Mouse (Mus musculus): ENCODE measurements around the gene Atoh8. TPM values are rescaled to one million over a fixed set of nuclear protein-coding genes. Genes with fewer than 3 reads are reported as not detected.
A peak's percentile ranks its signal among the peaks of the same experiment; 100 is the strongest.

Gene Atoh8
- total and polyA plus RNA-seq, 3 experiments, result 0.23 to 5.0 (median 1.6) TPM

GRCm38 (mm10) chr6:72158966-72159764 lies 76.2 kb downstream of the Atoh8 start:
- H3K36me3 ChIP-seq (replicated peaks in 1 of 2; ENCODE audit: control insufficient read depth in 1 of 2, insufficient read depth in 1 of 2, low read length in 1 of 2), result peaks cover 4 to 12% of the 10 kb centered on the region in 2 experiments
- no peaks in the 10 kb centered on the region for H3K79me2 ChIP-seq (replicated peaks; ENCODE audit: control insufficient read depth, extremely low read depth, insufficient read depth, poor library complexity, severe bottlenecking)
- H3K4me1 ChIP-seq (ENCODE audit: control insufficient read depth in 1 of 2, insufficient read depth in 2 of 2), result peaks cover 6 to 22% of the 10 kb centered on the region in 2 experiments
- no peak overlapping the region for H3K27ac ChIP-seq (ENCODE audit: insufficient read depth, low read depth)
- no peak overlapping the region for H3K9ac ChIP-seq (ENCODE audit: insufficient read depth, low read depth)
- H3K4me3 ChIP-seq (replicated peaks in 1 of 3; ENCODE audit: low read depth in 2 of 3, low read length in 2 of 3, poor library complexity in 1 of 3), result no peak overlapping the region
- no peak overlapping the region for H3K4me2 ChIP-seq (ENCODE audit: insufficient read depth, low read depth, poor library complexity, severe bottlenecking)
- H3K27me3 ChIP-seq (replicated peaks), result no peaks in the 10 kb centered on the region
- in situ Hi-C loops (cut with MboI; ENCODE audit: low pct_ligation_motif_present, low pct_unique_long_range_greater_than_20kb, low sequenced_read_pairs) (no loop called here), dilution Hi-C loops (cut with MboI; ENCODE audit: extremely low pct_ligation_motif_present, extremely low pct_unique_long_range_greater_than_20kb, low sequenced_read_pairs) (no loop called here)
- no peak for DNase-seq (ENCODE audit: extremely low read depth)
- TF ChIP-seq PAX5 (IDR thresholded peaks at IDR 0.05; ENCODE audit: low read length) (no peak), CTCF (conservative IDR thresholded peaks at IDR 0.05 in 1 of 2, IDR thresholded peaks at IDR 0.05 in 1 of 2; ENCODE audit: low read depth in 2 of 2, low read length in 2 of 2) (peak in 1 of 2 experiments; percentile 56; a peak in 3 of 4 replicates), RAD21 (IDR thresholded peaks at IDR 0.05; ENCODE audit: low read depth, low read length) (peak; percentile 66), ZKSCAN1 (IDR thresholded peaks at IDR 0.05; ENCODE audit: borderline replicate concordance, low read depth, low read length) (no peak), SMC3 (IDR thresholded peaks at IDR 0.05; ENCODE audit: low read depth, low read length) (peak; percentile 44), MAFK (IDR thresholded peaks at IDR 0.05; ENCODE audit: insufficient replicate concordance, low read length) (no peak), NELFE (IDR thresholded peaks at IDR 0.05; ENCODE audit: low read depth, low read length) (no peak), TBP (conservative IDR thresholded peaks at IDR 0.05; ENCODE audit: low read depth, low read length) (no peak), SIN3A (IDR thresholded peaks at IDR 0.05; ENCODE audit: low read length) (no peak)
- H3K9me3 ChIP-seq (replicated peaks; ENCODE audit: low read length), result no peaks in the 10 kb centered on the region

Other genes starting within 250 kb of the Atoh8 start
- 16.0 and 19.8 TPM in 2 replicates for gene St3gal5, start 138.0 kb downstream of the Atoh8 start, total RNA-seq (2012; rRNA removed)
- 3.4 and 4.0 TPM in 2 replicates for gene St3gal5, start 138.0 kb downstream of the Atoh8 start, total RNA-seq (2014; rRNA removed)
- 19.3 and 21.4 TPM in 2 replicates for gene St3gal5, start 138.0 kb downstream of the Atoh8 start, polyA plus RNA-seq (2012; ENCODE audit: insufficient read length, low read depth)
- not detected in 2 replicates for gene Sftpb, start 69.0 kb upstream of the Atoh8 start, total RNA-seq (2012; rRNA removed)
- not detected in 2 replicates for gene Sftpb, start 69.0 kb upstream of the Atoh8 start, total RNA-seq (2014; rRNA removed)
- not detected in 2 replicates for gene Sftpb, start 69.0 kb upstream of the Atoh8 start, polyA plus RNA-seq (2012; ENCODE audit: insufficient read length, low read depth)
- 74.5 and 90.9 TPM in 2 replicates for gene Usp39, start 109.6 kb upstream of the Atoh8 start, total RNA-seq (2012; rRNA removed)
- gene Usp39, start 109.6 kb upstream of the Atoh8 start, total RNA-seq (2014; rRNA removed), result 138 TPM in 2 replicates
- gene Usp39, start 109.6 kb upstream of the Atoh8 start, polyA plus RNA-seq (2012; ENCODE audit: insufficient read length, low read depth), result 72.8 and 88.2 TPM in 2 replicates
- 9.9 and 11.7 TPM in 2 replicates for gene 0610030E20Rik, start 111.7 kb upstream of the Atoh8 start, total RNA-seq (2012; rRNA removed)
- 7.2 and 7.7 TPM in 2 replicates for gene 0610030E20Rik, start 111.7 kb upstream of the Atoh8 start, total RNA-seq (2014; rRNA removed)
- 16.9 and 17.0 TPM in 2 replicates for gene 0610030E20Rik, start 111.7 kb upstream of the Atoh8 start, polyA plus RNA-seq (2012; ENCODE audit: insufficient read length, low read depth)
- gene Tmem150a, start 119.9 kb upstream of the Atoh8 start, total RNA-seq (2012; rRNA removed), result 0.17 and 0.59 TPM in 2 replicates
- gene Tmem150a, start 119.9 kb upstream of the Atoh8 start, total RNA-seq (2014; rRNA removed), result 0.24 TPM in 1 of 2 replicates, not detected in the other
- 0.82 and 0.93 TPM in 2 replicates for gene Tmem150a, start 119.9 kb upstream of the Atoh8 start, polyA plus RNA-seq (2012; ENCODE audit: insufficient read length, low read depth)
- gene Rnf181, start 131.4 kb upstream of the Atoh8 start, total RNA-seq (2012; rRNA removed), result 51.0 and 63.2 TPM in 2 replicates
- gene Rnf181, start 131.4 kb upstream of the Atoh8 start, total RNA-seq (2014; rRNA removed), result 64.0 and 83.2 TPM in 2 replicates
- 73.7 and 88.7 TPM in 2 replicates for gene Rnf181, start 131.4 kb upstream of the Atoh8 start, polyA plus RNA-seq (2012; ENCODE audit: insufficient read length, low read depth)
- 1.5 and 2.5 TPM in 2 replicates for gene Vamp5, start 144.9 kb upstream of the Atoh8 start, total RNA-seq (2012; rRNA removed)
- 0.50 and 0.59 TPM in 2 replicates for gene Vamp5, start 144.9 kb upstream of the Atoh8 start, total RNA-seq (2014; rRNA removed)
- gene Vamp5, start 144.9 kb upstream of the Atoh8 start, polyA plus RNA-seq (2012; ENCODE audit: insufficient read length, low read depth), result 0.90 and 2.2 TPM in 2 replicates
- 105 and 110 TPM in 2 replicates for gene Vamp8, start 155.1 kb upstream of the Atoh8 start, total RNA-seq (2012; rRNA removed)
- gene Vamp8, start 155.1 kb upstream of the Atoh8 start, total RNA-seq (2014; rRNA removed), result 111 and 130 TPM in 2 replicates
- gene Vamp8, start 155.1 kb upstream of the Atoh8 start, polyA plus RNA-seq (2012; ENCODE audit: insufficient read length, low read depth), result 98.9 and 114 TPM in 2 replicates
- 6.6 and 6.7 TPM in 2 replicates for gene Ggcx, start 178.7 kb upstream of the Atoh8 start, total RNA-seq (2012; rRNA removed)
- 6.5 and 7.8 TPM in 2 replicates for gene Ggcx, start 178.7 kb upstream of the Atoh8 start, total RNA-seq (2014; rRNA removed)
- 4.7 and 5.2 TPM in 2 replicates for gene Ggcx, start 178.7 kb upstream of the Atoh8 start, polyA plus RNA-seq (2012; ENCODE audit: insufficient read length, low read depth)
- gene Mat2a, start 204.0 kb upstream of the Atoh8 start, total RNA-seq (2012; rRNA removed), result 166 and 274 TPM in 2 replicates
- gene Mat2a, start 204.0 kb upstream of the Atoh8 start, total RNA-seq (2014; rRNA removed), result 218 and 232 TPM in 2 replicates
- 429 and 456 TPM in 2 replicates for gene Mat2a, start 204.0 kb upstream of the Atoh8 start, polyA plus RNA-seq (2012; ENCODE audit: insufficient read length, low read depth)

Measured in CH12.LX (cell line).